Mouse (Mus musculus) heart, postnatal 0 days (tissue): ENCODE data around the gene Csrp3. TPM values are rescaled to one million over a fixed set of nuclear protein-coding genes. Genes with fewer than 3 reads are reported as not detected.
A peak's percentile ranks its signal among the peaks of the same experiment; 100 is the strongest.

Experiments used
- ATAC-seq: fragments of 200-750 bp; cut with Nextera tagmentation; 2 replicates; pipeline ENCODE4 v1.8.0; 2017; ENCODE audit warnings: low read depth, moderate number of reproducible peaks, moderate library complexity; ENCODE audit not compliant: insufficient read depth
- DNase-seq: peaks from one replicate; pipeline ENCODE4 v3.0.0-alpha.2; 2016; ENCODE audit warnings: low spot score
- H3K27ac ChIP-seq: fragments of 300-500 bp; sonication (generic); 2 replicates; pipeline ENCODE4 v1.5.1; 2014; ENCODE audit warnings: low read depth, mild to moderate bottlenecking
- H3K27me3 ChIP-seq: fragments of 300-500 bp; sonication (generic); 2 replicates; pipeline ENCODE4 v1.6.1; 2014; ENCODE audit warnings: low read length, mixed read lengths; ENCODE audit not compliant: control insufficient read depth, insufficient read depth
- H3K36me3 ChIP-seq: fragments of 300-500 bp; sonication (generic); replicated peaks from 2 replicates; pipeline ENCODE4 v1.6.1; 2014; ENCODE audit warnings: low read length, mixed read lengths; ENCODE audit not compliant: control insufficient read depth, insufficient read depth
- H3K4me1 ChIP-seq: fragments of 300-500 bp; sonication (generic); 2 replicates; pipeline ENCODE4 v1.6.1; 2014; ENCODE audit warnings: antibody characterized with exemption; ENCODE audit not compliant: control insufficient read depth, insufficient read depth
- H3K4me2 ChIP-seq: fragments of 300-500 bp; sonication (generic); 2 replicates; pipeline ENCODE4 v1.6.1; 2014; ENCODE audit warnings: low read depth, mild to moderate bottlenecking, low read length, moderate library complexity
- H3K4me3 ChIP-seq: fragments of 300-500 bp; sonication (generic); 2 replicates; pipeline ENCODE4 v1.5.1; 2014; ENCODE audit warnings: low read depth, low read length
- H3K9ac ChIP-seq: fragments of 300-500 bp; sonication (generic); replicated peaks from 2 replicates; pipeline ENCODE4 v1.6.1; 2014; ENCODE audit warnings: low read depth, low read length, mixed read lengths
- H3K9me3 ChIP-seq: fragments of 300-500 bp; sonication (generic); replicated peaks from 2 replicates; pipeline ENCODE4 v1.6.1; 2016; ENCODE audit warnings: low read length; ENCODE audit not compliant: control insufficient read depth
- CTCF ChIP-seq: IDR thresholded peaks from 2 replicates; pipeline ENCODE4 v1.5.1; 2016; ENCODE audit warnings: antibody characterized with exemption, control low read depth, low read depth
- EP300 ChIP-seq: IDR thresholded peaks from 2 replicates; pipeline ENCODE4 v1.6.1; 2016; ENCODE audit warnings: antibody characterized with exemption, low read depth
- WGBS: fragments of 180-500 bp; shearing (Covaris S2); extraction: QIAGEN DNeasy Blood & Tissue Kit; methylation state at CpG from one replicate; pipeline ENCODE4 v1.1.7; 2014; 5-methylcytosine and 5-hydroxymethylcytosine counted together
- polyA plus RNA-seq: library from polyadenylated mRNA; unstranded; fragments of >200 nt; fragmentation: Nextera tagmentation; extraction: Ambion mirVana; gene quantifications from 2 replicates; pipeline ENCODE4 v1.2.1, GENCODE M21; 2015
- total RNA-seq: library from RNA; depleted of rRNA; stranded (reverse); fragments of >200 nt; gene quantifications from 2 replicates; pipeline ENCODE4 v1.2.3, GENCODE M21; 2014; ENCODE audit warnings: low replicate concordance

Gene Csrp3
- total and polyA plus RNA-seq, 2 experiments from 2014 or later: 1,464 to 1,928 TPM

- TF ChIP-seq EP300 (no peak), CTCF (no peak)
- WGBS: 1% methylated on average over 28 of the region's 28 CpGs
- H3K4me2 ChIP-seq: peak overlapping the region; percentile 100
- peaks cover 16% of the 10 kb centered on the region for H3K4me1 ChIP-seq
- peak overlapping the region; percentile 97 for H3K4me3 ChIP-seq
- H3K27ac ChIP-seq: no peak overlapping the region
- H3K27me3 ChIP-seq: no peaks in the 10 kb centered on the region
- H3K36me3 ChIP-seq: peaks cover 14% of the 10 kb centered on the region; the same call in 1 of the 2 replicates
- H3K9me3 ChIP-seq: no peaks in the 10 kb centered on the region
- ATAC-seq (no peak), DNase-seq (no peak)
- peak overlapping the region; percentile 73; the same call in 1 of the 2 replicates for H3K9ac ChIP-seq
Observed at GRCm38 (mm10) chr7:48881971-48882609, 34.3 kb upstream of the Csrp3 start.

- H3K27me3 ChIP-seq: no peaks in the 10 kb centered on the region
- peak within 1 kb of the TSS; percentile 100 for H3K4me2 ChIP-seq
- H3K36me3 ChIP-seq: peaks cover 14% of the 10 kb centered on the region; the same call in 1 of the 2 replicates
- peak; percentile 75 for DNase-seq
- WGBS: 1% methylated on average over 38 of the region's 41 CpGs
- peak within 1 kb of the TSS; percentile 97 for H3K4me3 ChIP-seq
- peaks cover 16% of the 10 kb centered on the region for H3K4me1 ChIP-seq
- peak within 1 kb of the TSS; percentile 73 for H3K9ac ChIP-seq
- no peaks in the 10 kb centered on the region for H3K9me3 ChIP-seq
- peak; percentile 82 for ATAC-seq
- TF ChIP-seq CTCF (no peak), EP300 (no peak)
- H3K27ac ChIP-seq: peak within 1 kb of the TSS; percentile 69
Observed at GRCm38 (mm10) chr7:48881486-48881885, 33.7 kb upstream of the Csrp3 start, which contains the start of gene E2f8. Gene E2f8 (minus strand): TSS chr7:48881596.

GRCm38 (mm10) chr7:48880591-48881481 is 33.0 kb upstream of the Csrp3 start:
- H3K4me1 ChIP-seq: peaks cover 16% of the 10 kb centered on the region
- peak overlapping the region; percentile 97 for H3K4me3 ChIP-seq
- peak; percentile 97 for DNase-seq
- no peaks in the 10 kb centered on the region for H3K27me3 ChIP-seq
- peak overlapping the region; percentile 100 for H3K4me2 ChIP-seq
- TF ChIP-seq CTCF (no peak), EP300 (no peak)
- no peaks in the 10 kb centered on the region for H3K9me3 ChIP-seq
- ATAC-seq: peak; percentile 97
- peaks cover 16% of the 10 kb centered on the region for H3K36me3 ChIP-seq
- peak overlapping the region; percentile 73 for H3K9ac ChIP-seq
- under 1% methylated on average over 69 of the region's 77 CpGs for WGBS
- H3K27ac ChIP-seq: peak overlapping the region; percentile 69

GRCm38 (mm10) chr7:48879574-48879973 is 31.7 kb upstream of the Csrp3 start:
- H3K9me3 ChIP-seq: no peaks in the 10 kb centered on the region
- TF ChIP-seq CTCF: no peak
- TF ChIP-seq EP300: no peak
- no peak overlapping the region for H3K27ac ChIP-seq
- peak overlapping the region; percentile 50 for H3K4me2 ChIP-seq
- no peaks in the 10 kb centered on the region for H3K27me3 ChIP-seq
- peak overlapping the region; percentile 17 for H3K4me3 ChIP-seq
- WGBS: 53% methylated on average over 3 of the region's 3 CpGs
- ATAC-seq: no peak
- peaks cover 16% of the 10 kb centered on the region for H3K4me1 ChIP-seq
- H3K9ac ChIP-seq: no peak overlapping the region
- no peak for DNase-seq
- peaks cover 29% of the 10 kb centered on the region for H3K36me3 ChIP-seq

- H3K27ac ChIP-seq: no peak overlapping the region
- no peak overlapping the region for H3K9ac ChIP-seq
- peaks cover 44% of the 10 kb centered on the region for H3K36me3 ChIP-seq
- ATAC-seq: no peak
- no peak overlapping the region for H3K4me3 ChIP-seq
- WGBS: 81% methylated on average over 15 of the region's 15 CpGs
- H3K4me2 ChIP-seq: no peak overlapping the region
- peaks cover 16% of the 10 kb centered on the region for H3K4me1 ChIP-seq
- DNase-seq: no peak
- TF ChIP-seq EP300 (no peak), CTCF (no peak)
- no peaks in the 10 kb centered on the region for H3K27me3 ChIP-seq
- no peaks in the 10 kb centered on the region for H3K9me3 ChIP-seq
Observed at GRCm38 (mm10) chr7:48877786-48878390, 30.1 kb upstream of the Csrp3 start.
